Mouse (Mus musculus) induced T-regulatory cell, adult 2 months (primary cell): Measurements from ENCODE around the gene Hes3.

Experiments
- DNase-seq: peaks from one replicate; pipeline ENCODE4 v3.0.0-alpha.2; 2012; ENCODE audit warnings: low read depth

The Hes3 gene

GRCm38 (mm10) chr4:152305991-152306390 is 14.5 kb upstream of the Hes3 start:
- no peak for DNase-seq

GRCm38 (mm10) chr4:152304685-152305084 is 13.2 kb upstream of the Hes3 start:
- no peak for DNase-seq

GRCm38 (mm10) chr4:152303172-152303571 is 11.7 kb upstream of the Hes3 start:
- DNase-seq: no peak

GRCm38 (mm10) chr4:152302012-152302411 is 10.6 kb upstream of the Hes3 start:
- DNase-seq: no peak

- no peak for DNase-seq
These were observed 8.9 kb upstream of the Hes3 start for GRCm38 (mm10) chr4:152300375-152300774.

GRCm38 (mm10) chr4:152298836-152299235 is 7.4 kb upstream of the Hes3 start:
- no peak for DNase-seq

- peak; percentile 99 for DNase-seq
These were observed 5.7 kb upstream of the Hes3 start, which contains the start of gene Icmt for GRCm38 (mm10) chr4:152296874-152297861. Icmt (plus strand) TSS chr4:152297227.

- DNase-seq: no peak
These were observed 4.9 kb upstream of the Hes3 start for GRCm38 (mm10) chr4:152296371-152296770.

- peak; percentile 59 for DNase-seq
These were observed 4.5 kb upstream of the Hes3 start for GRCm38 (mm10) chr4:152295916-152296315.

- no peak for DNase-seq
These were observed 2.9 kb upstream of the Hes3 start for GRCm38 (mm10) chr4:152294188-152294929.

- DNase-seq: no peak
These were observed 772 bp upstream of the Hes3 start for GRCm38 (mm10) chr4:152292102-152292765.

GRCm38 (mm10) chr4:152290991-152291390 is 471 bp downstream of the Hes3 start:
- DNase-seq: no peak

- no peak for DNase-seq
These were observed 1.1 kb downstream of the Hes3 start for GRCm38 (mm10) chr4:152290385-152290784.

GRCm38 (mm10) chr4:152288398-152288945 is 3.0 kb downstream of the Hes3 start:
- DNase-seq: no peak

GRCm38 (mm10) chr4:152287317-152288120 is 3.9 kb downstream of the Hes3 start:
- no peak for DNase-seq

GRCm38 (mm10) chr4:152286887-152287286 is 4.6 kb downstream of the Hes3 start:
- peak; percentile 66 for DNase-seq

- DNase-seq: no peak
These were observed 5.3 kb downstream of the Hes3 start for GRCm38 (mm10) chr4:152286183-152286582.

- DNase-seq: peak; percentile 69
These were observed 6.0 kb downstream of the Hes3 start for GRCm38 (mm10) chr4:152285505-152285904.

GRCm38 (mm10) chr4:152283186-152283950 is 8.1 kb downstream of the Hes3 start:
- DNase-seq: peak; percentile 89

- DNase-seq: no peak
These were observed 8.7 kb downstream of the Hes3 start for GRCm38 (mm10) chr4:152282721-152283120.
